Mouse (Mus musculus) B cell, adult 67 days (primary cell): ENCODE data around the gene Lhx9. TPM values are rescaled to one million over a fixed set of nuclear protein-coding genes. Genes with fewer than 3 reads are reported as not detected.

Experiments used
- total RNA-seq, 2 experiments: library from RNA; stranded (reverse); gene quantifications; 4 replicates each; pipeline ENCODE4 v1.2.4; 2023

Gene Lhx9
- not detected for total RNA-seq

GRCm38 (mm10) chr1:138848511-138849109 is at the start of gene Lhx9:
Gene Lhx9, minus strand, starts transcription at chr1:138848577.

GRCm38 (mm10) chr1:138856101-138856950 is 7.9 kb upstream of the Lhx9 start, which contains the start of gene 2310009B15Rik:
Gene 2310009B15Rik, minus strand, starts transcription at chr1:138856852.

Other genes with a start within 250 kb of the Lhx9 start
- gene Nek7, start 228.4 kb downstream of the Lhx9 start, total RNA-seq = 10 to 100 TPM; 67.6 to 72.7 TPM
- 1 to 10 TPM; 5.8 to 6.6 TPM for gene 2310009B15Rik, start 8.3 kb upstream of the Lhx9 start, total RNA-seq
- 10 to 100 TPM; 89.2 to 91.4 TPM for gene Dennd1b, start 114.9 kb upstream of the Lhx9 start, total RNA-seq